Mouse (Mus musculus) hindbrain, embryonic 10.5 days (tissue): ENCODE measurements at regions not wholly inside any gene's neighbourhood (a gene's known extent, or its start where the extent isn't known, plus 50 kb on each side); places are given as distances from the start of the nearest gene placed in this dataset.
A peak's percentile ranks its signal among the peaks of the same experiment; 100 is the strongest.

Experiments
- DNase-seq: peaks from one replicate; pipeline ENCODE4 v3.0.0-alpha.2; 2017; ENCODE audit warnings: low spot score
- H3K27ac ChIP-seq: fragments of 300-500 bp; sonication (generic); 2 replicates; pipeline ENCODE4 v1.5.1; 2016; ENCODE audit warnings: mild to moderate bottlenecking, moderate library complexity
- H3K27me3 ChIP-seq: fragments of 300-500 bp; sonication (generic); 2 replicates; pipeline ENCODE4 v1.6.1; 2016; ENCODE audit warnings: mild to moderate bottlenecking; ENCODE audit not compliant: poor library complexity, insufficient read depth, severe bottlenecking
- H3K36me3 ChIP-seq: fragments of 300-500 bp; sonication (generic); 2 replicates; pipeline ENCODE4 v1.6.1; 2016; ENCODE audit warnings: mild to moderate bottlenecking, moderate library complexity
- H3K4me1 ChIP-seq: fragments of 300-500 bp; sonication (generic); replicated peaks from 2 replicates; pipeline ENCODE4 v1.6.1; 2016; ENCODE audit warnings: mild to moderate bottlenecking
- H3K4me3 ChIP-seq: fragments of 300-500 bp; sonication (generic); 2 replicates; pipeline ENCODE4 v1.5.1; 2016; ENCODE audit warnings: mild to moderate bottlenecking, moderate library complexity
- H3K9me3 ChIP-seq: fragments of 300-500 bp; sonication (generic); 2 replicates; pipeline ENCODE4 v1.6.1; 2016; ENCODE audit warnings: mild to moderate bottlenecking, moderate library complexity
- WGBS: fragments of 180-500 bp; shearing (Covaris S2); methylation state at CpG from one replicate; pipeline ENCODE4 v1.1.7; 2016; 5-methylcytosine and 5-hydroxymethylcytosine counted together

DNA sequence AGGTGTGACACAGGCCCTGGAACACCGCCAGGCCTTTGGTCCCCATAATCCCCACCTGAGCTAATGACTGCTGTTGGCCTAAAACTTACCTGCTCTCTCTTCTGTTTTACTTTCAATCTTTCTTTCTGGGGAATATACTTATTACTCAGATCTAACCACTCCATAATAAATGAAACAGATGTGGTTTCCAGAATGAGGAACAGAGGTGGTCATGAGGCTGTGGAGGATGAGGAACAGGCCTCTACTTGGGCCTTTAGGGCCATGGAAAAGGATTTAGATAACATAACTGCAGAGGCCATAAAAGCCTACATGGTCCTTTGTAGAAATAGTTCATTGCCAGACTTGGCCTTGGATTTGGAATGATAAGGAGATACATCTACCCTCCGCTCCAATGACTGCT, 74.1 kb downstream of the B3gnt5 start:
- no peaks in the 10 kb centered on the region for H3K9me3 ChIP-seq
- H3K27me3 ChIP-seq: no peaks in the 10 kb centered on the region
- H3K4me3 ChIP-seq: no peak overlapping the region
- 94% methylated on average over 2 of the region's 2 CpGs for WGBS
- DNase-seq: no peak
- H3K4me1 ChIP-seq: no peaks in the 10 kb centered on the region
- no peak overlapping the region for H3K27ac ChIP-seq
- no peaks in the 10 kb centered on the region for H3K36me3 ChIP-seq

DNA sequence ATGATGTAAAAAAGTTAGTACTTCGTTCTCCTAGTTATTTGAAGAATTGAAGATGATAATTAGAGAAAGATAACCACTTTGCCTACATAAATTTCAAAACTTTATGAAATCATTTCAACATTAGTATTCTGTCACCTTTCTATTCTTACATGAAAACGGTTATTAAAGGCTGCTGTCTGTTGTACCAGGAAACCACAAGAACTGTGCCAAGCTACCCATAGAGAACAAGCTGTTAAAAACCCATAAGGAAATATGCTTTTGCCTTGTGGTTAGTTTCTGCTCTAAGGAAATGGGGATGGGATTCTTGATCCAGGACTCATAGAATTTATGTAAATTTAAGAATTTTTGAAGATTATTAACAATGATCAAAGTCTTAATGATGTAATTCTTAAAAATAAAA, 74.7 kb downstream of the B3gnt5 start:
- no peak for DNase-seq
- Histone ChIP-seq H3K4me3 (no peak overlapping the region), H3K27me3 (no peaks in the 10 kb centered on the region), H3K36me3 (no peaks in the 10 kb centered on the region), H3K4me1 (no peaks in the 10 kb centered on the region), H3K27ac (no peak overlapping the region), H3K9me3 (no peaks in the 10 kb centered on the region)
- WGBS: 88% methylated on average over 2 of the region's 2 CpGs

GRCm38 (mm10) chr16:19839831-19840230, 79.8 kb downstream of the B3gnt5 start:
- DNase-seq: no peak
- WGBS: 59% methylated on average over 1 of the region's 1 CpGs
- no peak overlapping the region for H3K27ac ChIP-seq
- no peaks in the 10 kb centered on the region for H3K27me3 ChIP-seq
- H3K9me3 ChIP-seq: no peaks in the 10 kb centered on the region
- no peaks in the 10 kb centered on the region for H3K36me3 ChIP-seq
- H3K4me1 ChIP-seq: no peaks in the 10 kb centered on the region
- no peak overlapping the region for H3K4me3 ChIP-seq

- H3K4me3 ChIP-seq: no peak overlapping the region
- no peak overlapping the region for H3K27ac ChIP-seq
- DNase-seq: no peak
- H3K9me3 ChIP-seq: no peaks in the 10 kb centered on the region
- H3K27me3 ChIP-seq: no peaks in the 10 kb centered on the region
- no peaks in the 10 kb centered on the region for H3K36me3 ChIP-seq
- H3K4me1 ChIP-seq: no peaks in the 10 kb centered on the region
- WGBS: 69% methylated on average over 3 of the region's 3 CpGs
Observed at GRCm38 (mm10) chr16:19842346-19843025, 82.5 kb downstream of the B3gnt5 start.

DNA sequence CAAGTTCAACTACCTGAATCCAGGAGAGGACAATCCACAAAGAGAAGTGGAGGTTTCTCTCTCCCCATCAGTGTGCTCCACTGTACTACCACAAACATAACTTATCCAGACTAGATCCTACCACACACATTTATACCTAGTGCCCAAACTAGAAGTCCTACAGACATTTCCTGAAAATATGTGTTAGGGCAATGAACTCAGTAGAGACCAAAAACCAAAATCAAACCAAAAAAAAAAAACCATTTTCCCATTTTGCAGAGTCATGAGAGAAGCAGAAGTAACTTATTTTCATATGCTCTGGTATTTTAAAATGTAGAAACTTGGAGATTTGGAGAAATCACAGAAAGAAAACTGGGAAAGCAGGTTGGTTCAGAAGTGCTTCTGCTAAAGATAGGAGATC, 83.7 kb downstream of the B3gnt5 start:
- H3K9me3 ChIP-seq: no peaks in the 10 kb centered on the region
- no peak overlapping the region for H3K4me3 ChIP-seq
- no peak overlapping the region for H3K27ac ChIP-seq
- H3K4me1 ChIP-seq: no peaks in the 10 kb centered on the region
- DNase-seq: no peak
- no peaks in the 10 kb centered on the region for H3K27me3 ChIP-seq
- no peaks in the 10 kb centered on the region for H3K36me3 ChIP-seq

- no peaks in the 10 kb centered on the region for H3K4me1 ChIP-seq
- WGBS: 54% methylated on average over 1 of the region's 1 CpGs
- H3K4me3 ChIP-seq: no peak overlapping the region
- H3K27me3 ChIP-seq: no peaks in the 10 kb centered on the region
- H3K27ac ChIP-seq: no peak overlapping the region
- DNase-seq: no peak
- no peaks in the 10 kb centered on the region for H3K36me3 ChIP-seq
- H3K9me3 ChIP-seq: peaks cover 3% of the 10 kb centered on the region; the same call in 1 of the 2 replicates
Observed at GRCm38 (mm10) chr16:19848395-19848794, 88.4 kb downstream of the B3gnt5 start.

DNA sequence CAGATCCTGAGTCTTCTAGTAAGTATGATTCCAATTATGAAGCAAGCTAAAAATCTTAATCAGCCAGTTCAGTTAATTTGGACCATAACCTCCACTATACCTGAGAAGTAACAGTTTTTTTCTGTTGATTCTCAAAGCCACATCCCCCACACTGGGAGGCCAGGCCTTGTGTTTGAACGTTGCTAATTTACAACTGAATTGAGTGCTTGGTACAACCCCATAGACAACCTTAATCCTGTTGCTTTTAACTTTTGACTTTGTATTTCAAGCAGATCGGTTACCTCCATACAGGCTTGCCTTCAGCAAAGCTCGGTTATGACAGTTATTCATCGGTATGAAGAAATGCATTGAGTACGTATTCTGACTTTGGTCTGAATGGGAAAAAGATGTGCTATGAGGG, 105.3 kb downstream of the B3gnt5 start:
- Histone ChIP-seq H3K9me3 (no peaks in the 10 kb centered on the region), H3K27me3 (no peaks in the 10 kb centered on the region), H3K4me1 (no peaks in the 10 kb centered on the region), H3K36me3 (no peaks in the 10 kb centered on the region), H3K4me3 (no peak overlapping the region), H3K27ac (no peak overlapping the region)
- DNase-seq: no peak
- 79% methylated on average over 5 of the region's 5 CpGs for WGBS

DNA sequence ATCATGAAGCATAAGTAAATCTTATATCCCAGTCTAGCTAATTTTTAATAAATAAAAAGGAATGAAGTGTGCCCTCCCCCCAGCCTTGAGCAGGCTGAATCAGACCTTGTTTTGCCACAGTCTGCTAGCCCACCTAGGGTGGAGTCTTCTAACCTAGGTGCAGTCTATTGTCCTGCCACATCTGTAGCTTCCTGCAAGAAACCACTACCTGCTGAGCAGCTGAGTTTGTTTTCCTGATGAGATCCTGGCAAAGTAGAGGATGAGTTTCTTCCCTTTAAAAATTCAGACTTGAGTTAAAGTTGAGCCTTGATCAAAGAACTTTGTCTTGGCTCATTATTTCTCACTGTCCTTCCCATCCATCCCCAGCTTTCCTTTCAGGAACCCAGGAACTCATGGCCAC, 105.9 kb downstream of the B3gnt5 start:
- H3K36me3 ChIP-seq: no peaks in the 10 kb centered on the region
- no peak overlapping the region for H3K4me3 ChIP-seq
- no peaks in the 10 kb centered on the region for H3K9me3 ChIP-seq
- H3K27ac ChIP-seq: no peak overlapping the region
- H3K4me1 ChIP-seq: no peaks in the 10 kb centered on the region
- H3K27me3 ChIP-seq: no peaks in the 10 kb centered on the region
- DNase-seq: no peak

DNA sequence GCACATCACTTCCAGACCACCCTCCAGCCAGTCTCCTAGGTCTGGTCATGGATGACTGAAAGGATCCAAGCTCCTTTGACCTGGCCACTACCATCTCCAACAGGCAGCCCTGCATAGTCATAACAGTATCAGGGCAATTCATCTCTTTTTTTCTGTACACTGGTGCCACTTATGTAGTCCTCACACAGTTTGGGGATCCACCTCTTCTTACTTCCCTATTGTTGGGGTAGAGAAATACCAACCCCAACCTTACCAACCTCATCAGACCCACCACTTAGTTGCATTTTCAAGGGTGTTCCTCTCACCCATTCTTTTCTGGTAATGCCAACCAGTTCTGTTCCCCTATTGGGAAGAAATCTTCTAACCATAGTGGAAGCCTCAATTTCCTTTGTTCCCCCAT, 109.4 kb downstream of the B3gnt5 start:
- H3K9me3 ChIP-seq: no peaks in the 10 kb centered on the region
- no peak for DNase-seq
- H3K4me3 ChIP-seq: no peak overlapping the region
- no peaks in the 10 kb centered on the region for H3K36me3 ChIP-seq
- H3K4me1 ChIP-seq: no peaks in the 10 kb centered on the region
- no peak overlapping the region for H3K27ac ChIP-seq
- no peaks in the 10 kb centered on the region for H3K27me3 ChIP-seq

DNA sequence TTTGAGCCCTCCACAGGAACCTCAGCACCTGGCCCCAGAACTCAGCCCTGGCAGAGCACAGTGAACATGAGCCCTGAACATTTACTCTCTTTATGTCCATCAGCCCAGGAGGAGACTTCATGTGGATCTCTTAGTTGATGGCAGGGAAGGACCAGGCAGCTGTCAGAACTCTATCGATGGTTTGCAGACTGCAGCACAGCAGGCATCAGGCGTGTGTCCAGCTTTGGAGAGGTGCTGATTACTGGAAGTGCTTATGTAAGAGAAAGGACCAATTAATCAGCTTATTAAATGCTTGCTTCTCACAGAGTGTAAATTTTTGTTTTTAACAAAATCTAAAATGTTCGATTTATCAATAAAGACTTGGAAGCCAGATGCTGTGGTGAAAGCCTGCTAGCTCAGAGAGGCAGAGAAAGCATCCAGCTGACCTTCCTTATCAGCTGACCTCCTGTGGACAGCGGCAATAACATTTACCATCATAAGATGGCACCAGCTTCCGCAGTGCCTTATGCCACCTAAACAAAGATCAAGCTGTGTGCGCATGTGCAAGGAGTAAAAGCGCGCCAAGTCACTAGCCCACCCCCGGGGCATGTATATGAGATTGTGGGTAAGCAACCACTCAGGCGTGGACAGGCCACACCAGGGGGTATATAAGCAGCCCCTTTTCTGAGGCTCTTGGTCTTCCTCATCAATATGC, 105.8 kb downstream of the Klhl6 start:
- Histone ChIP-seq H3K9me3 (no peaks in the 10 kb centered on the region), H3K36me3 (no peaks in the 10 kb centered on the region), H3K27me3 (no peaks in the 10 kb centered on the region), H3K4me1 (no peaks in the 10 kb centered on the region), H3K4me3 (no peak overlapping the region), H3K27ac (no peak overlapping the region)
- WGBS: 61% methylated on average over 10 of the region's 10 CpGs
- DNase-seq: no peak

DNA sequence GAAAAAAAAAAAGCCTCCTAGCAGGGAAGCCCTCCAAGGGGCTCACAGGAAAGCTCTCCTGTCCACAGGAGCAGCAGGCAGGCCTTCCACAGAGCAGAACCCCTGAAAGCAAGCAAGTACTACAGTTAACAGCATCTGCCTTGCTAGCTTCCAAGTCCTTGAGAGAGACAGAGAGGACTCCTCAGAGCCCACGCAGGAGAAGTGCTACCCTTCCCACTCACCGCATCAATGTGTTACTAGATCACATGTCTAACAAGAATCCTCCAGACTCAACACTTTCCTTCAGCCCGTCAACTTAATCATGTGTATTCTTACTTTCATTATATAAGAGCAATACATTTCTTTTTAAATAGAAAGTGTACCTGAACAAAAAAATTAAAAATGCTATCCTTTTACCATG, 99.9 kb downstream of the Klhl6 start:
- WGBS: 84% methylated on average over 3 of the region's 3 CpGs
- no peak for DNase-seq

GRCm38 (mm10) chr16:19883776-19884513, 98.9 kb downstream of the Klhl6 start:
- no peak overlapping the region for H3K4me3 ChIP-seq
- H3K36me3 ChIP-seq: no peaks in the 10 kb centered on the region
- H3K27ac ChIP-seq: no peak overlapping the region
- H3K27me3 ChIP-seq: no peaks in the 10 kb centered on the region
- DNase-seq: peak; percentile 12
- no peaks in the 10 kb centered on the region for H3K4me1 ChIP-seq
- WGBS: 62% methylated on average over 9 of the region's 9 CpGs
- H3K9me3 ChIP-seq: peaks cover 8% of the 10 kb centered on the region; the same call in 1 of the 2 replicates

More for the DNA sequence above, 99.9 kb downstream of the Klhl6 start:
- H3K27me3 ChIP-seq: no peaks in the 10 kb centered on the region
- no peak overlapping the region for H3K27ac ChIP-seq
- H3K4me1 ChIP-seq: no peaks in the 10 kb centered on the region
- H3K36me3 ChIP-seq: no peaks in the 10 kb centered on the region
- peaks cover 8% of the 10 kb centered on the region; the same call in 1 of the 2 replicates for H3K9me3 ChIP-seq
- no peak overlapping the region for H3K4me3 ChIP-seq

DNA sequence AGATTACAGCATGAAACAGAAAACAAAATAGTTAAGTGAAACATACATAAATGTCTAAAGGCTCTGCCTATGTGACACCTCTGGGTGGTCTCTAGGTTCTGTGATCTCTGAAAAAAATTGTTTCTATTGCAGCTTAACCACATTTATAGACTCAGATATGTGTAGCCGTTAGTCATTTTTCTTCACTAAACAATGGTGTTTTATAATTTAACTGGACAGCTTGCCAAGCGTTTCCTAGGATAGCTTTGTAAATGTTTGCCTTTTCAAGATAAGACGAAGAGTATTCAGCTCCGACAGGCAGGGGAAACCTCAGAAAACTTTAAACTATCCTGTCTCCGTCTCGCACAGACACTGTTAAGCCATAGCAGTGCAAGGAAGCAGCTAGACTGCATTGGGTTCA, 98.3 kb downstream of the Klhl6 start:
- Histone ChIP-seq H3K27me3 (no peaks in the 10 kb centered on the region), H3K4me3 (no peak overlapping the region), H3K9me3 (peaks cover 8% of the 10 kb centered on the region; the same call in 1 of the 2 replicates), H3K27ac (no peak overlapping the region), H3K4me1 (no peaks in the 10 kb centered on the region), H3K36me3 (no peaks in the 10 kb centered on the region)
- DNase-seq: no peak
- WGBS: 82% methylated on average over 6 of the region's 6 CpGs
